In the genomic region with DNA sequence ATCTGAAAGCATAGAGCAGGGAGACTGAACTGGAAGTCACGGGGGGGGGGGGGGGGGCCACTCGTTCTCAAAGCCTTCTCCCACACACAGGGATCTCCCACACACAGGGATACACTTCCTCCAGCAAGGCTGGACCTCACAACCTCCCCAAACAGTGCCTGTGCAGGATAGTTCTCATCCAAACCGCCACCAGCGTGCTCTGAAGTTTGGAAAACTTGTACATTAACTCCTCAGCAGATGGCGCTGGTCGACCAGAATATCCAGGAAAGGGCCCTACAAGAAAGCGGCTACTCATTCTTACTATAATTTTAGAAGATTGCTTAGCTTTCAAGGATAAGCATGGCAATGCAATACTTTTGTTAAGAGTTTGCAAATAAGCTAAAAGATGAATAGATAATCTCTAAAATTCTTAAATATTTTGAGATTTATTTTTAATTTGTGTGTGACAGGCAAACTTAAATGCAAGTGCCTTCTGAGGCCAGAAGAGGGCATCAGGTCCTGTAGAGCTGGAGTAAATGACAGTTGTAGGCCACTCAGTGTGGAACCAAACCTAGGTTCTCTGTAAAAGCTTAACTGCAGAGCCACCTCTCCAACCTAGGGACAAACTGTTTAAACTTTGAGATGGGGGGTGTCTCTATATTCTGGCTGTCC, we compare ENCODE assay signal across 9 mouse cellular contexts. TPM values are rescaled to one million over a fixed set of nuclear protein-coding genes. Genes with fewer than 3 reads are reported as not detected.
DNase-seq lines count a peak whose midpoint lies in the region; ATAC-seq and TF ChIP-seq lines count a peak whose summit lies in the region.
"Had no signal": no experiment of that assay in that cellular context is flagged by ENCODE, and none has a peak within 500 bp of the region (broad histone marks: within the 10 kb centered on the region; RNA-seq: fewer than 3 reads in every experiment).

No protein-coding gene starts in this region.

- no peak for TF ChIP-seq POLR2A in spleen, adult 2 months (IDR thresholded peaks at IDR 0.05; ENCODE audit: low read depth, low read length)

- no peaks in the 10 kb centered on the region for H3K9me3 ChIP-seq in forebrain, embryonic 10.5 days
- no peaks in the 10 kb centered on the region for H3K9me3 ChIP-seq in intestine, embryonic 16.5 days (ENCODE audit: control insufficient read depth, low read length)
- no peaks in the 10 kb centered on the region for H3K9me3 ChIP-seq in liver, embryonic 14.5 days (ENCODE audit: control insufficient read depth, low read length)
- H3K9me3 ChIP-seq in neural tube, embryonic 14.5 days (ENCODE audit: control insufficient read depth, low read length): no peaks in the 10 kb centered on the region

- H3K4me2 ChIP-seq in intestine, embryonic 16.5 days (ENCODE audit: low read depth, low read length): no peak overlapping the region
- no peak overlapping the region for H3K4me2 ChIP-seq in liver, embryonic 14.5 days (ENCODE audit: low read depth)
- H3K4me2 ChIP-seq in neural tube, embryonic 14.5 days (ENCODE audit: low read depth, low read length): no peak overlapping the region

- ATAC-seq in intestine, embryonic 16.5 days: peak; percentile 75
- ATAC-seq in liver, embryonic 14.5 days (ENCODE audit: insufficient read depth): peak; percentile 59; the same call in 1 of the 2 replicates
- ATAC-seq in neural tube, embryonic 14.5 days (ENCODE audit: low read depth): peak; percentile 51; the same call in 1 of the 2 replicates

- H3K36me3 ChIP-seq in spleen, adult 2 months (ENCODE audit: control insufficient read depth, insufficient read depth, low read length): peaks cover 23% of the 10 kb centered on the region
- H3K36me3 ChIP-seq in forebrain, embryonic 10.5 days (replicated peaks): peaks cover 44% of the 10 kb centered on the region
- peaks cover 9% of the 10 kb centered on the region; the same call in 1 of the 2 replicates for H3K36me3 ChIP-seq in intestine, embryonic 16.5 days (ENCODE audit: control insufficient read depth, insufficient read depth, low read length)
- H3K36me3 ChIP-seq in liver, embryonic 14.5 days (replicated peaks; ENCODE audit: control insufficient read depth, insufficient read depth, low read depth): peaks cover 13% of the 10 kb centered on the region; the same call in 1 of the 2 replicates
- H3K36me3 ChIP-seq in neural tube, embryonic 14.5 days (ENCODE audit: control insufficient read depth, insufficient read depth, low read length): peaks cover 27% of the 10 kb centered on the region

- no peak overlapping the region for H3K9ac ChIP-seq in intestine, embryonic 16.5 days (ENCODE audit: low read depth, low read length)
- H3K9ac ChIP-seq in liver, embryonic 14.5 days (replicated peaks): no peak overlapping the region
- H3K9ac ChIP-seq in neural tube, embryonic 14.5 days (replicated peaks; ENCODE audit: low read depth, low read length): no peak overlapping the region

- H3K4me1 ChIP-seq in spleen, adult 2 months (ENCODE audit: control insufficient read depth, insufficient read depth, insufficient read length): no peaks in the 10 kb centered on the region
- H3K4me1 ChIP-seq in forebrain, embryonic 10.5 days: no peaks in the 10 kb centered on the region
- H3K4me1 ChIP-seq in intestine, embryonic 16.5 days (ENCODE audit: control insufficient read depth, insufficient read depth, low read length): no peaks in the 10 kb centered on the region
- H3K4me1 ChIP-seq in liver, embryonic 14.5 days (replicated peaks; ENCODE audit: control insufficient read depth in 2 of 2, insufficient read depth in 2 of 2, low read length in 1 of 2): no peaks in the 10 kb centered on the region
- H3K4me1 ChIP-seq in neural tube, embryonic 14.5 days (ENCODE audit: control insufficient read depth, insufficient read depth, low read length): no peaks in the 10 kb centered on the region

- H3K4me3 ChIP-seq in spleen, adult 2 months (ENCODE audit: extremely low read depth, insufficient read depth, insufficient read length): no peak overlapping the region
- no peak overlapping the region for H3K4me3 ChIP-seq in forebrain, embryonic 10.5 days
- no peak overlapping the region for H3K4me3 ChIP-seq in intestine, embryonic 16.5 days (ENCODE audit: low read length)
- H3K4me3 ChIP-seq in liver, embryonic 14.5 days (ENCODE audit: insufficient read depth in 1 of 2, low read depth in 2 of 2, low read length in 2 of 2): no peak overlapping the region
- no peak overlapping the region for H3K4me3 ChIP-seq in neural tube, embryonic 14.5 days (ENCODE audit: low read depth, low read length)

- H3K27me3 ChIP-seq in spleen, adult 2 months (ENCODE audit: control insufficient read depth, insufficient read depth, low read length): no peaks in the 10 kb centered on the region
- H3K27me3 ChIP-seq in forebrain, embryonic 10.5 days (ENCODE audit: poor library complexity, severe bottlenecking): no peaks in the 10 kb centered on the region
- H3K27me3 ChIP-seq in intestine, embryonic 16.5 days (replicated peaks; ENCODE audit: control insufficient read depth, insufficient read depth, low read length): no peaks in the 10 kb centered on the region
- no peaks in the 10 kb centered on the region for H3K27me3 ChIP-seq in liver, embryonic 14.5 days (ENCODE audit: control insufficient read depth, insufficient read depth, low read length)
- H3K27me3 ChIP-seq in neural tube, embryonic 14.5 days (ENCODE audit: control insufficient read depth, insufficient read depth, low read length): no peaks in the 10 kb centered on the region

- no peak overlapping the region for H3K27ac ChIP-seq in spleen, adult 2 months (ENCODE audit: insufficient read depth, low read length)
- H3K27ac ChIP-seq in forebrain, embryonic 10.5 days: no peak overlapping the region
- H3K27ac ChIP-seq in intestine, embryonic 16.5 days (ENCODE audit: low read length): no peak overlapping the region
- H3K27ac ChIP-seq in liver, embryonic 14.5 days: no peak overlapping the region
- no peak overlapping the region for H3K27ac ChIP-seq in neural tube, embryonic 14.5 days (ENCODE audit: low read depth, low read length)

- no peak for DNase-seq in spleen, adult 2 months (ENCODE audit: low read depth in 1 of 2, low spot score in 2 of 2)
- DNase-seq in spleen, adult 12 weeks (ENCODE audit: low spot score): no peak
- DNase-seq in adrenal gland, postnatal 10 days: peak; percentile 62
- DNase-seq in forebrain, embryonic 10.5 days (ENCODE audit: extremely low spot score, low spot score): peak; percentile 67
- DNase-seq in liver, embryonic 14.5 days (ENCODE audit: low read depth in 3 of 3, low spot score in 3 of 3): peak in 2 of 3 experiments; percentile 35 to 37
- DNase-seq in natural killer cell, adult 2 months (ENCODE audit: low spot score in 2 of 2): no peak

- TF ChIP-seq EP300 in liver, embryonic 14.5 days (IDR thresholded peaks at IDR 0.05; ENCODE audit: low read depth): no peak

- TF ChIP-seq CTCF in spleen, adult 2 months (IDR thresholded peaks at IDR 0.05; ENCODE audit: extremely low read depth, insufficient read depth, insufficient read length, insufficient replicate concordance): peak; percentile 32; the same call in 1 of the 2 replicates
- TF ChIP-seq CTCF in liver, embryonic 14.5 days (IDR thresholded peaks at IDR 0.05; ENCODE audit: low read depth): peak; percentile 45

- WGBS in spleen, adult 2 months: 17% methylated on average over 7 of the region's 7 CpGs
- 12% methylated on average over 7 of the region's 7 CpGs for WGBS in forebrain, embryonic 10.5 days
- 9% methylated on average over 7 of the region's 7 CpGs for WGBS in intestine, embryonic 16.5 days
- 10% methylated on average over 7 of the region's 7 CpGs for WGBS in liver, embryonic 14.5 days (ENCODE audit: insufficient replicate concordance)
- 7% methylated on average over 7 of the region's 7 CpGs for WGBS in neural tube, embryonic 14.5 days

RNA-seq across cellular contexts. Expression of a gene that starts 23.5 kb away (rescaled TPM):
- polyA plus RNA-seq in spleen, adult 2 months (2012; rRNA removed): not detected in 2 replicates
- total RNA-seq in adrenal gland, postnatal 10 days (2021): not detected
- polyA plus RNA-seq in forebrain, embryonic 10.5 days (2016; fragmentation: Nextera tagmentation; extraction: Ambion mirVana): 0.05 TPM in 1 of 2 replicates, not detected in the other
- polyA plus RNA-seq in intestine, embryonic 16.5 days (2015; fragmentation: Nextera tagmentation; extraction: Ambion mirVana): not detected in 2 replicates
- polyA plus RNA-seq in liver, embryonic 14.5 days (2012; rRNA removed): not detected in 2 replicates
- not detected in 2 replicates for polyA plus RNA-seq in liver, embryonic 14.5 days (2014; fragmentation: Nextera tagmentation; extraction: Ambion mirVana)
- 0.05 and 0.14 TPM in 2 replicates for polyA plus RNA-seq in neural tube, embryonic 14.5 days (2014; fragmentation: Nextera tagmentation; extraction: Ambion mirVana)
- total RNA-seq: gastrocnemius, postnatal 4 days had no signal

RNA-seq across cellular contexts. Expression of a gene that starts 24.2 kb away (rescaled TPM):
- polyA plus RNA-seq in spleen, adult 2 months (2012; rRNA removed): 3.0 and 4.0 TPM in 2 replicates
- 10 to 100 TPM; 19.9 to 27.6 TPM for total RNA-seq in adrenal gland, postnatal 10 days (2021)
- polyA plus RNA-seq in forebrain, embryonic 10.5 days (2016; fragmentation: Nextera tagmentation; extraction: Ambion mirVana): 94.0 and 98.9 TPM in 2 replicates
- polyA plus RNA-seq in intestine, embryonic 16.5 days (2015; fragmentation: Nextera tagmentation; extraction: Ambion mirVana): 46.6 and 48.5 TPM in 2 replicates
- 24.7 and 26.1 TPM in 2 replicates for polyA plus RNA-seq in liver, embryonic 14.5 days (2012; rRNA removed)
- 44.1 and 45.1 TPM in 2 replicates for polyA plus RNA-seq in liver, embryonic 14.5 days (2014; fragmentation: Nextera tagmentation; extraction: Ambion mirVana)
- polyA plus RNA-seq in neural tube, embryonic 14.5 days (2014; fragmentation: Nextera tagmentation; extraction: Ambion mirVana): 159 and 161 TPM in 2 replicates

Comparison
In these comparisons a context has a peak if more than half of its experiments do, and no peak if none do; other contexts are left out.
1. DNase-seq: peak in adrenal gland, postnatal 10 days (single experiment), forebrain, embryonic 10.5 days (single experiment) and liver, embryonic 14.5 days (2 of 3); none in spleen, adult 2 months (0 of 2), spleen, adult 12 weeks (single experiment) and natural killer cell, adult 2 months (0 of 2).
2. Peak in every context shown above with its lines, with median percentiles within 50 percentile points of each other: ATAC-seq.